Mouse (Mus musculus) macrophage (primary cell): ENCODE measurements around the gene Kctd11. TPM values are rescaled to one million over a fixed set of nuclear protein-coding genes. Genes with fewer than 3 reads are reported as not detected.

Experiments used
- H3K27ac ChIP-seq: fragments of 350-480 bp; formaldehyde crosslinking; 2 replicates; pipeline ENCODE4 v1.9.0; 2021
- H3K36me3 ChIP-seq: fragments of 350-480 bp; formaldehyde crosslinking; 2 replicates; pipeline ENCODE4 v1.9.0; 2021; ENCODE audit errors: inconsistent target
- H3K4me3 ChIP-seq: fragments of 350-480 bp; formaldehyde crosslinking; 2 replicates; pipeline ENCODE4 v1.9.0; 2021; ENCODE audit errors: inconsistent target
- H3K79me2 ChIP-seq: fragments of 350-480 bp; formaldehyde crosslinking; 2 replicates; pipeline ENCODE4 v1.9.0; 2021; ENCODE audit errors: inconsistent target
- WGBS: methylation state at CpG from one replicate; pipeline ENCODE4 v1.1.7; 2026; ENCODE audit warnings: inconsistent platforms; ENCODE audit not compliant: missing documents; 5-methylcytosine and 5-hydroxymethylcytosine counted together
- polyA plus RNA-seq: library from polyadenylated mRNA; stranded (reverse); fragments of 250-400 nt; gene quantifications from 3 replicates; pipeline ENCODE4 v1.2.4, GENCODE M21; 2018; ENCODE audit warnings: inconsistent platforms

Kctd11 gene
- polyA plus RNA-seq, 1 experiment from 2014 or later = 5.6 TPM

DNA sequence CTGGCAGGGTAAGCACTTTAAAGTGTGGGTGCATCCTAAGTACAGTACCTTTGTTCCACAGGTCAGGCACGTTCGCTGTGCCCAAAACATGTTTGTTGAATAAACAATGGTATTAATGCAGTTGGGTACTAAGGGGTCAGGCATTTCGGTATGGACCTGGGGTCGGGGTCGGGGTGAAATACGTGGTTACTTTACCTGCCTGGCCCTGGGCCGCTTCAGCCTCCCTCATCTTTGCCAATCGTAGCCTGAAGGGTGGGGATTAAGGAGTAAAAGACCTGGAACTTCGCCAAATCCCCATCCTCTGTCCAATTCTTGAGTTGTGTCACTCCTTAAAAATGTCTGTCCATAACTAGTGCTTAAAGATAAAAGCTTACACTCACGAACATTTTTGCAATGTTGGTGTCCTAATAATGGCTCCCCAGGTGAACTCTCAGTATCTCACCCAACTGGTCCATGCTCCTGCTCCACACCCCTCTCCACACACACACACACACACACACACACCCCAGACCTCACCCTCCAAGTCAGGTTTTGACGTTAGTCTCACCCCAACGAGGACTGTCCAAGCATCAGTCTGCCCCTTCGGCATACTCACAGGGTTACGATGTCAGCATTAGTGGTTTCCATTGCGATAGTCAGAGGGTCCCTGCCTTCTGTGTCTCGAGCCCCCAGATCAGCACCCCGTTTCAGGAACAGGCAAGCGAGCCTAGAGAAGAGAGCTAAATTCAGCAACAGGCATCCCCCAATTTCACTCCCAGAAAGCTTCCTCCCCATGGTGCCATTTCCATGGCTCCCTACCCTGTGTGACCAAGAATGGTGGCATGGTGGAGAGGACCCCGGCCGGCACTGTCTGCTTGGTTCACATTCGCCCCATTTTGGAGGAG is 823 bp upstream of the Kctd11 start:
- whole genome bisulfite sequencing = 83% methylated on average over 20 of the region's 21 CpGs
- H3K4me3 ChIP-seq = peak overlapping the region; percentile 69; the same call in 1 of the 2 replicates
- no peak overlapping the region for H3K27ac ChIP-seq
- H3K79me2 ChIP-seq = peaks cover 16% of the 10 kb centered on the region
- H3K36me3 ChIP-seq = no peaks in the 10 kb centered on the region

DNA sequence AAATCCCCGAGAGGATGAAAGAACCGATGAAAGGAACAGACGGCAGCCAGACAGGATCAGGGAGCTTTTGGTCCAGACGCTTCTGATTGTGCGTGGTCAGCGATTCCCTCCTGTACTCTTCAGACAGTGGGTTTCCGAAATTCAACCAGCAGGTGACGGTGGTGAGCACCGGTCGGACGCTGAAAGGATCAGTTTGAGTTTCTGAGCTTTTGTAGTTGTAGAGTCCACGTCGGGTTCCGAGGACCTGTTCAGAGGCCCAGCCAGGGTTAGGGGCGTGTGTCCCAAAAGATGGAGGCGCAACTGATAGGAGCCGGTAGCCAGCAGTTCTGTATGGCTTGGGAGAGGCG is 727 bp downstream of the Kctd11 start:
- H3K4me3 ChIP-seq = peak overlapping the region; percentile 69
- peaks cover 16% of the 10 kb centered on the region for H3K79me2 ChIP-seq
- WGBS = 0% methylated on average over 18 of the region's 18 CpGs
- no peaks in the 10 kb centered on the region for H3K36me3 ChIP-seq
- peak overlapping the region; percentile 61 for H3K27ac ChIP-seq

DNA sequence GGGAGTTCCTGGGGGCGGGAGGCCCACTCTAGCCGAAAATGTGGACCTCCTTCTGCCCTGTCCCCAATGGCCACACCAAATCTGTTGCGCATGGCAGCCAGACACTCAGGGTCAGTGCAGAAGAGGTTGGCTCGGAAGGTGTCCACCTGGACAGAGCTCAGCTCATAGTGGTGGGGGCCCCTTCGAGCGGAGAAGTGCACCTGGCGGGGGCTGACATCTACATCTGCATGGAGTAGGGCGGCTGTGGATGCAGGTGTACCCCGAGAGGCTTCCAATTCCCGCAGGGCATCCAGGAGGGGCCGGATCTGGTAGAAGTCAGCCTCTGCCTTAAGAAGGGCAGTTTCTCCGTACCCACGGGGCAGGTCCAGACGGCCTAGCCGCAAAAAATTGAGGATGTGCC is 1.5 kb downstream of the Kctd11 start:
- no peak overlapping the region for H3K27ac ChIP-seq
- H3K36me3 ChIP-seq = no peaks in the 10 kb centered on the region
- no peak overlapping the region for H3K4me3 ChIP-seq
- H3K79me2 ChIP-seq = peaks cover 16% of the 10 kb centered on the region
- 91% methylated on average over 14 of the region's 15 CpGs for WGBS

DNA sequence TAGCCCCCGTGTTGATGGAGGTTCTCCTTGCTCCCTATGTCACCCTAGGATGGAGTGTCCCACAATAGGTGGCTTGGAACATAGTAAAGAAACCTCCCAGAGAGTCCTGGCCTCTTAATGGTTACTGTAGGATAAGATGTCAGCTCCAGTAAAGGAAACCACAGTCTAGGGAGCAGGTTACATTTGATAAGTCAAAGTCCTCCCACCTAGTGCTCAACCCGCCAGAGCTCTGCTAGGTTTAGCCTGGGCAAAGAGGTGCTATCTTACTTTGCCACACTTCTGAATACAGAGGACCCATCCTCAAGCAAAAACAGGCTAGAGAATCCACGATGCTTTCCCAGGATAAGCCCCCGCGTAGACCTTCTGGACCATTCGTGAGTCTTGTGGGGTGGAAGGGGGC is 2.3 kb downstream of the Kctd11 start:
- no peak overlapping the region for H3K4me3 ChIP-seq
- 96% methylated on average over 6 of the region's 6 CpGs for WGBS
- no peak overlapping the region for H3K27ac ChIP-seq
- H3K79me2 ChIP-seq = peaks cover 16% of the 10 kb centered on the region
- H3K36me3 ChIP-seq = no peaks in the 10 kb centered on the region

DNA sequence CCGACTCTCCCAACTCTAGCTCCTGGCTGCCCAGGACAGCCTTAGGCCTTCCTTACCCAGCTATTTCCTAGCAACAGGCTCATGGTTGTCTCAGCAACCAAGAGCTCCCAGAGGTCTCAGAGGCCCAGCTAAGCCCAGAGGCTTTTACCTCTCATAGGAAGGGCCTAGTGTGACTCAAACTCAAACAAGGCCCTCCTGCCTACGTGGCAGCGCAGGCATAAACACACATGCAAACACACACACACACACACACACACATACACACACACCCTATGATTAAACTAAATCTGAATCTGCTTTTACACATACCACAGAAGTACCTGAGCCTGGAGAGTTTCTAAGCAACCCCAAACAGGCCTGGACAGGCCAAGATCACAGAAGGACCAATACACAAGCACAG is 2.8 kb downstream of the Kctd11 start:
- Histone ChIP-seq H3K36me3 (no peaks in the 10 kb centered on the region), H3K79me2 (peaks cover 16% of the 10 kb centered on the region), H3K27ac (no peak overlapping the region), H3K4me3 (no peak overlapping the region)
- WGBS = 85% methylated on average over 1 of the region's 3 CpGs

DNA sequence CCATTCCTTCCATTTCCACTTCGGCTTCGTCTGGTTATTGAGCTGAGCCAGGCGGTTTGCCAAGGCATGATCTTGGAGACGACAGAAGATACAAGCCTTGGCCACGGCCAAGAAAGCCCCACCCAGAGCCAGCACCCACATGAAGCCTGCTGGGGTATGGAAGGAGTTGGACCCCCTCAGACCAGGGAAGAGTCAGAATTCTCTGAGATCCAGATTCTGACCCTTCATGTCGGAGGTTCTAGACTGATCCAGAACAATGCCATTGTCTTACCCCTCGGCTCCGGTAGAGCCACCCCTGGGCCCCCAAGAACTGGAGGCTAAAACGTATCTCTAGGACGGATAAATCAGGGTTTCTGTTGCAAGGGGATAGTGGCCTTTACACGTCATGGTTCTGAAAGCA is 3.3 kb downstream of the Kctd11 start, which contains the start of gene Tmem95:
TSS of gene Tmem95 (minus strand) at position 141 of the 400 bp plus-strand sequence.
- WGBS = 90% methylated on average over 11 of the region's 11 CpGs
- Histone ChIP-seq H3K27ac (no peak within 1 kb of the TSS), H3K4me3 (no peak within 1 kb of the TSS), H3K36me3 (no peaks in the 10 kb centered on the region), H3K79me2 (peaks cover 16% of the 10 kb centered on the region)

DNA sequence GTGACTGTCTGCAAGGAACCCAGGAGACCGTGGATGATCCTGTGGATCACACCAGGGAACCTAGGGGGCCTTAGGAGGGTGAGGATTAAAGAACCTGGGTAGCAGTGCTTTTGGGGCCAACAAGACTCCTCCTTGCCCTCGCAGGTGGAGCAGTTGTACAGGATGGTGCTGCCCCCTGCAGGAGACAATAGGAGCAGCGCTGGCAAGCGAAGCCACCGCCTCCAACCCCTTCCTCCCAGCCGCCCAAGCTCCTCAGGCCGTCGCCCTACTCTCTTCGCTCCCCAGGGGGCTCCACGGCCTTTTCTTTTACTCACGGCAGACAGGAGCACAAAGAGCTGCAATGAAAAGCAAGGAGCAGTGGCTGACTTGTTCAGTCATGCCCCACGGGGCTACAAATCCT is 4.3 kb downstream of the Kctd11 start:
- 10% methylated on average over 12 of the region's 12 CpGs for WGBS
- no peak overlapping the region for H3K4me3 ChIP-seq
- H3K36me3 ChIP-seq = no peaks in the 10 kb centered on the region
- H3K79me2 ChIP-seq = peaks cover 16% of the 10 kb centered on the region
- H3K27ac ChIP-seq = no peak overlapping the region

DNA sequence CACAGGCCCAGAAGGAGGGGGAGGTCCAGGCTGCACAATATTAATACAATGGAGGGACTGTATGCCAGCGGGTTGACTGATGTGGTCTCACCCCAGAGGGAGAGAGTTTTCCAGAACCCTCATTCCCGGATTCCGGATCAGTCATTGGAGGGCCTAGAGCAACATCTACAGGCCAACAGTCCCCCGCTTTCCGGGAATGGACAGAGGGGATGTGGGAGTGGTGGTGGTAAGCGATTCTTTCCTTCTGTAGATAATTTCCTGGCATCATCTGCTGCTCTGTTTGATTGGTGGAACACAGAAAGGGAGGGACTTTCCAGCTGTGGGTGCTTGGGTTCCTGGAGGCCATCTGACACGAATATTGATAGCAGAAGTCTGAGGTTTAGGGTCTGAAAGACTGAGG is 5.0 kb downstream of the Kctd11 start:
- peaks cover 16% of the 10 kb centered on the region for H3K79me2 ChIP-seq
- H3K4me3 ChIP-seq = no peak overlapping the region
- WGBS = 57% methylated on average over 7 of the region's 7 CpGs

DNA sequence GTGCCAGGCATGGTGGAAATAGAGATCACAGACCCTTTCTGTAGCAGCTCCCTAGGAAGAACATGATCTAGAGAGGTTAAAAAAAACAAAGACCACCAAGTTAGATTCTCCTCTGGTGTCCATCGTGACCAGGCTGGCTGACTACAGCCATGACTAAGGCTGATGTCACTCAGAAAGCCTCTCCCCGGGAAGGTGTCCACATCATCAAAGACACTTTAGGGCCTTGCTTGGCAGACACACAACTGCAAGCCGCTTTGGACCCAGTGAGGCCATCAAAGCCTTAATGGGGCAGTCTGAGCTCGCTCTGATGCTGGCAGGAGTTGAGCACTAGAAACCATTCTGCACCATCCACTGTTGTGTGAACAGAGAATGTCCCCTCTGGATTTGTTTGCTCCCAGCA is 8.8 kb downstream of the Kctd11 start:
- no peak overlapping the region for H3K27ac ChIP-seq
- 81% methylated on average over 4 of the region's 4 CpGs for WGBS
- no peaks in the 10 kb centered on the region for H3K79me2 ChIP-seq

More for the DNA sequence above, 5.0 kb downstream of the Kctd11 start:
- H3K36me3 ChIP-seq = no peaks in the 10 kb centered on the region
- no peak overlapping the region for H3K27ac ChIP-seq

DNA sequence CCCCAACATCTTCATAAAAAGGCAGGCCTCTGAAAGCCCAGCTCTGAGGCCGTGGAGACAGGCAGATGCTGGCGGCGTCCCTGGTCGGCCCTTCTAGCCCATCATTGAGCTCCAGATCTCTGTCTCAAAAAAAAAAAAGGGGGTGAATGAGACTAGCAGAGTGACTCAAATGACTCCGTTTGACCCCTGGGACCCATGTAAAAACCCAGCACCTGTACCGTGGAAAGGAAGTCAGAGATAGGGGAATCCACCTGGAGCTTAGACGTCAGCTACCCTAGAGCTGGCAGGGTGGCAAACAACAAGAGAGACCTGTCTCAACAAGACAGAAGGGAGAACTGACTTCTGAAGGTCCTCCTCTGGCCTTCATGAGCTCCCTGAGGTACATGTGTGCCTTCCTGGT is 9.4 kb downstream of the Kctd11 start:
- no peaks in the 10 kb centered on the region for H3K79me2 ChIP-seq

More for the DNA sequence above, 8.8 kb downstream of the Kctd11 start:
- Histone ChIP-seq H3K36me3 (no peaks in the 10 kb centered on the region), H3K4me3 (no peak overlapping the region)

DNA sequence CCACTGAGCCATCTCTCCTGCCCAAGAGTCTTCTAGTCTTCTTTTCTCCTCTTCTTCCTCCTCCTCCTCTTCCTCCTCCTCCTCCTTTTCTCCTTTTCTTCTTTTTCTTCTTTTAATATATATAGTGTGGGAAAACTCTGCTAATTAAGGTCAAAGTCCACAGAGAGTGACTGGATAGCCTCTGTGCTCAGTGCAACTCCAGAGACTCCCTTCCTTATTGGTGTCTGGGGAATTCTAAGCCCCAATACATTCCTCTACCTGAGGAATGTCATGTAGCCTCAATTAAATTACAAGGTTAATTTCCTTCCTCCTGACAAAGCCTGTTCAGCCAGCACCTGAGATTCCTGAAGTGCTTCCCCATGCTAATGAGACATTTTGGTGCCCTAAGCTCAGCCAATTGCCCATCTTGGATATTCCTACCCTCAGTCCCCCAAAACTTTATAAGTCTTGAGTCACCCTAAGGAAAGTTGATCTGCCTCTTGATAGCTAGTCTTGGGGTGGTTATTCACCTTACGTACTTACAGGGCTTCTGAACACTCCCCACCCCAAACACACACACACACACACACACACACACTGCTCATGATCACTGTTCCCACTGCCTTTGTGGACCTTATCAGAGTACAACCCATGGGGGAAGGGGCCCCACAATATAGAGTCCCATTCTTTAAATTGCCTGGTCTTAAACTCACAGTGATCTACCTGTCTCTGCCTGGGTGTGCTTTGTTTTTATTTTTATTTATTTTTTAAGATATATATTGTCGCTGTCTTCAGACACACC is 10.7 kb downstream of the Kctd11 start:
- 100% methylated on average over 2 of the region's 2 CpGs for WGBS
- H3K4me3 ChIP-seq = no peak overlapping the region
- H3K79me2 ChIP-seq = no peaks in the 10 kb centered on the region
- H3K36me3 ChIP-seq = no peaks in the 10 kb centered on the region
- H3K27ac ChIP-seq = no peak overlapping the region

More for the DNA sequence above, 9.4 kb downstream of the Kctd11 start:
- no peaks in the 10 kb centered on the region for H3K36me3 ChIP-seq
- H3K4me3 ChIP-seq = no peak overlapping the region
- WGBS = 89% methylated on average over 7 of the region's 7 CpGs
- no peak overlapping the region for H3K27ac ChIP-seq

DNA sequence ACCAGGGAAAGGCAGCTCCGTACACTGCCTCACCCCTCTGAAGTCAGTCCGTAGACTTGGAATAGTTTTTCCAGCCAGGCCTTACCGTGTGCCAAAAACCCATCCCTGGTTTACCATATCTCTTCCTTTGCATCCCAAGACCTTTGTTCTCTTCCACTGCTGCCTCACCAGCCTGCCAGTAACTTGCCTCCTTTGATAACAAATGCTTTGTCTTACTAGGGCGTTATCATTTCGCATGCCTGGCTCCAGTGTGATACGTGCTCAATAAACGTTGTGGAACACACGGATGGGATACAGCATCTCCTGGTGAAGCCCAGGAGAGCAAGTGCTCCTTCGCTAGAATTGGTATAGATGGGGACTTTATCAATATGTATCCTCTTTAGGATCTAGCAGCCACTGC is 13.9 kb downstream of the Kctd11 start:
- Histone ChIP-seq H3K79me2 (no peaks in the 10 kb centered on the region), H3K4me3 (no peak overlapping the region), H3K36me3 (no peaks in the 10 kb centered on the region), H3K27ac (no peak overlapping the region)
- 87% methylated on average over 9 of the region's 9 CpGs for WGBS

DNA sequence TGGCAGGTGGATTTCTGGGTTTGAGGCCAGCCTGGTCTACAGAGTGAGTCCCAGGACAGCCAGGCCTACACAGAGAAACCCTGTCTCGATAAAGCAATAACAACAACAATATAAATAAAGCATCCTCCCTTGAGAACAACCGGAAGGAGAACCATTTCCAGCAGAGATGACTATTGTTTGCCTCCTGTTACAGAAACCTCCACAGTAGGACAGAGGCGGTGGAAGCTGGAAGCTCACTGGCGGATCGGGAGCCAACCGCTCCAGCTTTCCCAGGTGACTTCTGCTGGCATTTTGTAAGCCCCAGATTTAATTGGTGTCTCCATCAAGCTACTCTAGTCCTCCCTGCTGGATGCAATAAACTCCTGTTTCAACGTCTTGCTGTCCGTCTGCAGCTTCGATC is 15.6 kb downstream of the Kctd11 start:
- no peak overlapping the region for H3K4me3 ChIP-seq
- no peak overlapping the region for H3K27ac ChIP-seq
- H3K36me3 ChIP-seq = no peaks in the 10 kb centered on the region
- H3K79me2 ChIP-seq = no peaks in the 10 kb centered on the region
- WGBS = 93% methylated on average over 9 of the region's 9 CpGs

DNA sequence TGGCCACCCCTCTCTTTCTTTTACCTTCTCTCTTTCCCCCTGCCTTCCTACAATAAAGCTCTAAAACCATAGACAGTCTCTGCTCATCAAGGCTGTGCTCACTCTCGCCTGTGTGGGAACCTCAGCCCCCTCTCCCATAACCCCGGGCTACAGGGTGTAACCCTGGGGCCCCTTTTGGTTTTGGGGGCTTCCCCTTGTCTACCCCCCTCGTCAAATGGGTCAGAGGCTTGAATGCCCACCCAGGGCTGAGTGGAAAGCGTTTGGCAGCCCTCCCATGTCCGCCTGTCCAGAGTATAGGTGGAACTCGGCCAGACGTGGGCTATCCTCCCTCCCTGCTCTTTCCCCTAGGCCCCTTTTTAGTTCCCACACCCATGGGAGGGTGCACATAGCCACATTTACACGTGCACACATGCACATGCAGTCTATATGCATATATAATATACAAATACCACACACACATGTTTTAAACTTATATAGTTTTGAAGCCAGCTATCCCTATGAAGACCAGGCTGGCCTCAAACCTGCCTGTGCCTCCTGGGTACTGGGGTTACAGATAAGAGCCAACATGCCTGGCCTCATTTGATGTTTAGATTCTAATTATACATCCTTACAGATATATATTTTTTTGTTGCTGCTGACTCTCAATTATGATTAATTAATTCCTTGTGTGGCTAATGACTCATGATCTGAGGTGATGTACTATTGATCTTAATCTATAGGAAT is 16.9 kb downstream of the Kctd11 start:
- Histone ChIP-seq H3K27ac (no peak overlapping the region), H3K4me3 (no peak overlapping the region), H3K36me3 (no peaks in the 10 kb centered on the region), H3K79me2 (no peaks in the 10 kb centered on the region)
- 52% methylated on average over 8 of the region's 8 CpGs for WGBS
